Mouse (Mus musculus) erythroblast, adult 5-6 weeks (primary cell): ENCODE results near the gene Olfr148. TPM values are rescaled to one million over a fixed set of nuclear protein-coding genes. Genes with fewer than 3 reads are reported as not detected.

ENCODE experiments used
- ATAC-seq: replicated peaks from 2 replicates; pipeline ENCODE4 v1.8.0; 2016; ENCODE audit warnings: moderate number of reproducible peaks, mild to moderate bottlenecking, moderate TSS enrichment, inconsistent platforms; ENCODE audit not compliant: poor library complexity, low FRiP score, severe bottlenecking
- total RNA-seq, 2 experiments: library from RNA; stranded (forward) in 1 of 2; stranded (reverse) in 1 of 2; fragments of 150-400 nt in 1 of 2; fragments of 200-764, 138-1000 nt in 1 of 2; gene quantifications; 2 replicates each; pipeline versions ENCODE4 v1.2.3 to v1.2.4; 2015 to 2017; ENCODE audit warnings: low replicate concordance in 2 of 2

Gene Olfr148
- total RNA-seq (2015; ENCODE audit: low replicate concordance) (not detected in 2 replicates), total RNA-seq (2017; ENCODE audit: low replicate concordance) (not detected in 2 replicates)

GRCm38 (mm10) chr9:39610355-39610754 is at the start of gene Olfr148:
Gene Olfr148, plus strand, starts transcription at chr9:39610655.
- ATAC-seq = no peak

- ATAC-seq = no peak
These were observed 35.0 kb upstream of the Olfr148 start, which contains the start of gene Olfr959 for GRCm38 (mm10) chr9:39575469-39575868. Gene Olfr959, minus strand, starts transcription at chr9:39575569.

- no peak for ATAC-seq
These were observed 33.4 kb upstream of the Olfr148 start for GRCm38 (mm10) chr9:39577050-39577449.

- no peak for ATAC-seq
These were observed 7.7 kb upstream of the Olfr148 start for GRCm38 (mm10) chr9:39602536-39603332.

GRCm38 (mm10) chr9:39603333-39603845 is 7.1 kb upstream of the Olfr148 start:
- no peak for ATAC-seq

- no peak for ATAC-seq
These were observed 6.4 kb upstream of the Olfr148 start, which contains the start of gene AW551984 for GRCm38 (mm10) chr9:39603999-39604453. Gene AW551984, minus strand, starts transcription at chr9:39604403.

- no peak for ATAC-seq
These were observed 2.0 kb upstream of the Olfr148 start for GRCm38 (mm10) chr9:39608497-39608896.

GRCm38 (mm10) chr9:39611953-39612352 is 1.5 kb downstream of the Olfr148 start:
- no peak for ATAC-seq

GRCm38 (mm10) chr9:39621073-39621472 is 10.6 kb downstream of the Olfr148 start, which contains the start of gene Olfr960:
Gene Olfr960, plus strand, starts transcription at chr9:39621373.
- ATAC-seq = no peak

GRCm38 (mm10) chr9:39623783-39624182 is 13.3 kb downstream of the Olfr148 start:
- no peak for ATAC-seq

- no peak for ATAC-seq
These were observed 14.3 kb downstream of the Olfr148 start for GRCm38 (mm10) chr9:39624711-39625110.

GRCm38 (mm10) chr9:39629069-39629468 is 18.6 kb downstream of the Olfr148 start:
- ATAC-seq = no peak

GRCm38 (mm10) chr9:39633913-39634594 is 23.6 kb downstream of the Olfr148 start:
- no peak for ATAC-seq

GRCm38 (mm10) chr9:39644785-39645184 is 34.3 kb downstream of the Olfr148 start, which contains the start of gene Olfr961:
Gene Olfr961, plus strand, starts transcription at chr9:39645085.
- ATAC-seq = no peak

GRCm38 (mm10) chr9:39647382-39647781 is 36.9 kb downstream of the Olfr148 start:
- no peak for ATAC-seq

GRCm38 (mm10) chr9:39654756-39655396 is 44.4 kb downstream of the Olfr148 start:
- ATAC-seq = no peak
